Mouse (Mus musculus) ovary, postnatal 10 days (tissue): ENCODE measurements around the gene Slc17a8.
"Not testable (repeated sequence)": the region's sequence is repeated elsewhere in the genome, so short reads cannot be mapped to it uniquely, and the experiment has no call there.

ENCODE experiments used
- DNase-seq: peaks from one replicate; pipeline ENCODE4 v3.0.0; 2022; ENCODE audit warnings: low spot score

Slc17a8 gene

DNA sequence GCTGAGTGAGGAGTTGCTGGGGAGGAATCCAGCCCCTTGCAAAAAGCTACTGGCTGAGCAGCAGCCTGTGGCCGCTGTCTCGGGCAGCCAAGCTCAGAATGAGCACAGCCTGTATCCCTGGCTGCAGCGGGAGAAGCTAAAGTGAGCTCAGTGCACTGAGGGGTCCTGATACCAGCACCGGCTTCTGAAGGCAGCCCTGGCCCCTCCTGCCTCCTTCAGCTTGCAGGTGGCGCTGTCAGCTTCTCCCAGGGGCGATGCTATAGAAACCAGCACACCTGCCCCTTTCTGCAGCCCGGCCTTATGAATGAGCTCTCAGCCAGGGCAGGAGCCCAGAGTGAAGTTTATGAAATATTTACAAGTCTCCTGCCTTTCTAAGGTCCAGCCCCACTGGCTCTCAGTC is at the start of gene Slc17a8:
Gene Slc17a8, minus strand, starts transcription at position 125 of the 400 bp plus-strand sequence.
- DNase-seq = no peak

DNA sequence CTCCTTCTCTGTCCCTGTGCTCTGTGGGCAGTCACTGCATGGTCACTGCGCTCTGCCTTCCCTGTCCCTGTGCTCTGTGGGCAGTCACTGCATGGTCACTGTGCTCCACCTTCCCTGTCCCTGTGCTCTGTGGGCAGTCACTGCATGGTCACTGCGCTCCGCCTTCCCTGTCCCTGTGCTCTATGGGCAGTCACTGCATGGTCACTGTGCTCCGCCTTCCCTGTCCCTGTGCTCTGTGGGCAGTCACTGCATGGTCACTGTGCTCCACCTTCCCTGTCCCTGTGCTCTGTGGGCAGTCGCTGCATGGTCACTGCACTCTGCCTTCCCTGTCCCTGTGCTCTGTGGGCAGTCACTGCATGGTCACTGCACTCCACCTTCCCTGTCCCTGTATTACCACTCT is 49.3 kb upstream of the Slc17a8 start:
- not testable (repeated sequence) for DNase-seq

DNA sequence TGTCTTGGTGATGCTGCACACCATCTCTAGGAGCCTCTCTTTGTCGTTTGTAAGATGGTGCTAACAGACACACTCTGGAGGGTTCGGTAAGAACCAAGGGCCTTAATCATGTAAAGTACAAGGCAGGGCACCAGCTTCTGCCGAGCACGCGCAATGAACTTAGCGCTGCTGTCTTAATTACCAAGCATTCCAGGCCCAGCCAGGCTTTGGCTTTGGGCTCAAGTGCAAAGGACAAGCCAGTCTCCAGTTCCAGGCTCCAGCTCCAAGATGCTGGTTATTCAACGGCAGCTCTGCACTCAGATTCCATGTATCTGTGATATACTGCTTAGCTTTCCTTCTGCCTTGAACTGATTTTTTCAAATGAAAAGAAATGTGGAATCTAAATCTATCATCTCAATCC is 46.5 kb upstream of the Slc17a8 start:
- no peak for DNase-seq

DNA sequence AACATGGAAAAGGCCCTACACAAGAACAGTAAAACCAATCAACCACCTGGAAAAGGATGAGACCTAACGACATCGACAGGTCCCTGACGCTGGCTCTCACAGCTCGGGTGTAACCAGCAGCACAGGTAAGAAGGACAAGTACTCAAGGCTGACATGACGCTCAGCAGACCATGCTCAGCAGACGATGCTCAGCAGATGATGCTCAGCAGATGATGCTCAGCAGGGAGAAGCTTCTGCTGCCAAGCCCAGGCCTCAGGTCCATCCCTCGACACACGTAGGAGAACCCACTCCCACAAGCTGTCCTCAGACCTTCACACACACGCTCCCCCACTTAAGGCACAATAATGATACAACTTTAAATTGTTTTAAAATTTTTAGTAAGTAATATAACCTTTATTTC is 44.6 kb upstream of the Slc17a8 start:
- DNase-seq = no peak

DNA sequence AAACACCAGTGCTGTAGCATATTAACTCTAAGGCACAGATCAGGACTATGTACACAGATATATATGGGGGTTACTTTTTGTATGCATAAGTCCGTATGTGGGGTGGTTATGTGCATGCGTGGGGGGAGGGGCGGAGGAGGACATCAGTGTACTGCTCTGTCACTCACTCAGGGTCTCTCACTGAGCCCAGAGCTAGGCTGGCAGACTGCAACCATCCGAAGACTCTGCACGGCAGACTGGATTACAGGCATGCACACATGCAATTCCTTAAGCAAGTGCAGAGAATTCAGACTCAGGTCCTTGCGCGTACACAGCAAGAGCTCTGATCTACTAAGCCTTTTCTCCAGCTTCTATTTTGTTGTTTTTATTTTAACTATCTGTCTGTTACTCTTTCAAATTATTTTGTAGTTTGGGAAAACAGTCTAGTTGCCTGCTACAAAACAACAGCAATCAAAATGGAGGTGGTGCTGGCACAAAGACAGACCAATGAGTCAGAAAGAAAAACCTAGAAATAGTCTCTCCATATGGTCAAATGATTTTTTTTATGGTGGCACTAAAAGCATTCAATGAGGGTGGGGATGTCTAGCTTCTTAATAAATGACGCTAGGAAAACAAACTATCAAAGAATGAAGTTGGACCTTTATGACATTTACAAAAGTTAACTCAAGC is 44.1 kb upstream of the Slc17a8 start:
- no peak for DNase-seq

DNA sequence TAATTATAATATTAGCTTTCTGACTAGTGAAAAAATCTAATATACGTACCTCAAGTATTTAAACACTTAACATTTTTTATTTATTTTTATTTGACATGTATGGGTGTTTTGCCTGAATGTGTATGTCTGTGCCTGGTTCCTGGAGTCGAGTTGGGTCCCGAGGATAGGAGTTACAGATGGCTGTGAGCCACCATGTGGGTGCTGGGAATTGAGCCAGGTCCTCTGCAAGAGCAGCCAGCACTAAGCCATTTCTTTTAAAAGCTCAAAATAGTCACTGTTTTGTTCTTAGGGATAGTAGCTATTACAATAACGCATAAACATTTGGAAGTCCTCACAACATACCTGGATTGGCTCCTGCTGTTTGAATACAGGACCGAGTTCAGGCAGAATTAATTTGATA is 35.3 kb upstream of the Slc17a8 start:
- DNase-seq = no peak

DNA sequence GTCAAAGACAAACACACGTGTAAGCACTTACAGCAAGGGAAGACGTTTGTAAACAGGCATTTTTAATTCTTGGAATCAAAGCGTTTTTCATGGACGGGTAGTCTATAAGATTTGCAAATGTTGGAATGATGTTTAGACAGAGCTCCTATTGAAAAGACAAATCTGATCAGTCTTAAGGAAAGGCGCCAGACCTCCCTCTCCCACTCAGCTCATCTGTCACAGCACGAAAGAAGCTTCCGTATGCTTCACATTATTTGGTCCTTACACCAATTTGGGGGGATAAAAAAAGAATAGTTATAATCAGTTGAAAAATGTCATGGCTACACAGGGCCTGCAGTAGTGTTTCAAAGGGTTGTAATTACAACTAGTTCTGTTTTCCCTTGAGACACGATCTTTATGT is 31.9 kb upstream of the Slc17a8 start:
- DNase-seq = no peak

DNA sequence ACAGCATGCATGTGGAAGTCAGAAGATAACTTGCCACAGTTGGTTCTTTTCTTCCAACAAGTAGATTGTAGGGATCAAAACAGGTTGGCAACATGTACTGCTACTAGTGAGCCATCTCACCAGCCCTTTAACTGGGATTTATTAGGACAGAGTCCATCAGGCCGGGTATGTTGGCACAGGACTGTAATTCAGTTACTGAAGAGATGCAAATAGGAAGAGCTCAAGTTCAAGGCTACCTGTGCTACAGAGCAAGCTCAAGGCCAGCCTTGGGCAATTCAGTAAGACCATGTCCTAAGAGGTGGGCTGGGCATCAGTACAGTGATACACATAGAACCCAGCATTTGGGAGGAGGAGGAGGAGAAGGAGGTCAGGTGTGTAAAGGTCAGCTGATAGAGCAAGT is 30.6 kb upstream of the Slc17a8 start:
- no peak for DNase-seq

DNA sequence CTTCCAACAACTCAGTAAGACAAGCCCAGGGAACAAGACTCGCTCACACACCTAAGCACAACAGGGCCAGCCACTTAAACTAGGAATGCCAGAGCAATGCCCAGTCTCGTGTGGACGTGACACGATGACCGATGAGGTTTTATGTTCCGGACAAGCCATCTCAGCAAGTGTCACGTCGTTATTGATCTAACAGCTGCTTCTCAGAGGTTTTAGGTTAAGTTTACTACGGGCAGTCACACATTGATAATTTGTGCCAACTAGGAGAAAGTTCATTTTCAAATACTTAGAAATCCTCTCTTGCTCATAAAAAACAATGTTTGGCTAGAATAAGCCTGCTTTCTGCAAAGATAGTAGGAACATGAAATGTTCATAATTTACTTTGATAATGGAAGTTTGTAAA is 25.9 kb upstream of the Slc17a8 start:
- no peak for DNase-seq

DNA sequence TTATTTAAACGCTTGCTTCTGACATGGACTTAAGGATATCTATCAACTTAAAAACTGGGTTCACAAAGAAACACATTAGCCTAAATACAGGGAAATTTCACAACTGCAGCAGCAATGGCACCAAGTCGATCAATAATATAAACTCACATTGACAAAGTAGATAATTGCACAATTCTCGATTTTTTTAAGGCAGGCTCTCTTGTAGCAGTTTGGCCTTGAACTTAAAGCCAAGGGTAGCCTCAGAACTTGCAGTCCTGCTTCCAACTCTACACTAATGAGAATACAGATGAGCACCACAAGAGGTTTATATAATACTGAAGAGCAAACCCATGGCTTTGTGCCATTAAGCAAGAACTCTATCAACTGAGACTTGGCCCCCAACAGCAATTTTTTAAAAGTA is 15.9 kb upstream of the Slc17a8 start:
- no peak for DNase-seq

DNA sequence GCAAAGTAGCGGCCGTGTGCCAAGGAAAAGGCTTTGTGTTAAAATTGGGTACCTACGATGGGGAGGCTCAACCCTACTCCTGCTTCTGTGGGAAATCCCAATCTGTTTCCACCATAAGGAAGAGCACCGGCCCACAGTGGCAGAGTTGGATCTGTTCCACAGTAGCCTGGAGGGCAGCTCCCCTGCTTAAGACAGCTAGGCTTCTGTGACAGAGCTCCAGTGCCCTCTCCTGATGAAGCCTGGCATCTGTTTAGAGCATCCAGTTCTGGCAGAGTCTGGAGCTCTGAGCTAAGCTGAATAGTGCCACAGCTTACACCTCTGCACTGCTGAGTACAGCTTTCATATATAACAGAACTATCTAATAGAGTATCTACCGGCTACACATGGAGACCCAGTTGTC is 14.0 kb upstream of the Slc17a8 start:
- DNase-seq = no peak

DNA sequence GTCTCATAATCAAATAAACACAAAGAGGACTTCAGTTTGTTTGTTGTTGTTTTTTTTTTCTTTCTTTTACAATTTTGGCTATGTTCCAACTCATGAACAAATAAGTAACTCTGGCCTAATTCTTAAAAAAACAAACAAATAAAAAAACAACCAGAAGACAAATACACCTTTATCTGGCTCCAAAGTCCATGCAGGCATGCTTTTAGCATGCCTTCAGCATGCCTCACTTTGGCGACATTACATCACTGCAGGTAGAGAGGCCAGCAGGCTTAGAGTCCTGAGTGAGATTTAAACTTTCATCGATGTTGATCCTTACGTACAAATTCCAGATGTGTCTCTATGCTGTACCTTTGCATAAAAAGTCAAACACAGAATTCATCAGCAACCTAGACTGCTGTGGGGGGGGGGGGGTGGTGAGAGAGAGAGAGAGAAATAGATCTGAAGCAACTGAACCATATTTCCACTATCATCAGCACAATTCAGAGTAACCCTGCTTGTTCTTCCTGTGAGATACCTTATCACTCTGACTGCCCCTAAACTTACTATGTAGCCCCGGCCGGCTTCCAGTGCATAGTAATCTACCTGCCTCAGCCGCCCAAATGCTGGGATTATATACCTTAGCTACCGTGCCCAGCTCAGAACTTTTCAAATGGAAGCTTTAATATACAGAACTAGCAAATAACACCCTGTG is 12.8 kb upstream of the Slc17a8 start:
- no peak for DNase-seq

DNA sequence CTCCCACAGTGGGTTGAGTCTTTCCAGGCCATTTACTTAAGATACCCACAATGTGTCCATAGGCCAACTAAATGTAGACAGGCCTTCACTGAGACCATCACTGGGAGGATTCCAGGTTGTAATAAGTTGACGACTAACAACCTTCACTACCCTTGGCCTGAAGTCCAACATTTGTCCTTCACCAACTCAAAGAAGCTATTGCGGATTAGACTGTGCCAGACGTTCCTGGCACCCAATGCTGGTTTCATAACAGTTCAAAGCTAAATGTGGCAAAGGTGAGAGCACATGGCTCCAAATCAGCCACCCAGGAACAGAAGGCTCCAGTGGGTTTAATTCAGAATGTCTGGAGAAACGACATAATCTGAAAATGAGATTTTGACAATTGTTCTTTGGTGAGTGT is 12.1 kb upstream of the Slc17a8 start:
- no peak for DNase-seq

DNA sequence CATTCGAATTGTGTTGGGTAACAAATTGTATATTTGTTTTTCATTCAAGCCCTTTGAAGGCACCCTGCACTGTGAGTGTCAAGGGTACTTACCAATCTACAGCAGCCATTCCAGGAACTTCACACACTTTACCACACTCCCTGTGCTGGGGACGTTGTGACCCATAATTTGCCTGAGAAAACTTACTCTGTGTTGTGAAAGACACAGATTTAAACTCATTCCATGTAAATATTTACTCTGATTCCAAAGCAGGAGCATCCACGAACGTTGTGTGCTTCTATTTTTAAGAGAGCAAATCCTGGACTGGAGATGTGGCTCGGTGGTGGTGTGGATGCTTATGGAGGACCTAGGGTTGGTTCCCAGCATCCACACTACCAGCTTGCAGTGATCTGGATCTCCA is 10.8 kb upstream of the Slc17a8 start:
- DNase-seq = no peak

DNA sequence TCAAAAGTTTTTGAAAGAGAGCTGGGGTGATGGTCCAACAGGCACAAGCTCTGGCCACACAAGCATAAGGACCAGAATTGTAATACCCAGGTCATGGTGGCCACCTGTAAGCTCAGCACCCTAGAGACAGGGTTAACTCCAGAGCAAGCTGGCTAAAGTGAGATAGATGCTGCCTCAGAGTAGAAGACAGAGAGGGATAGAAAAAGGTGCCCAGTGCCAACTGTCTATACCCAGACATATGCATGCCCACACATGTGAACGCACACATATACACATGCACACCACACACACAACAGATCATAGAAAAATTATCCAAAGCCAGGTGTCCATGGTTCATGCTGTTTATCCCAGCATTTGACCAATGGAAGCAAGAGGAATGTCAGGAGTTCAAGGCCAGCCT is 9.5 kb upstream of the Slc17a8 start:
- no peak for DNase-seq

DNA sequence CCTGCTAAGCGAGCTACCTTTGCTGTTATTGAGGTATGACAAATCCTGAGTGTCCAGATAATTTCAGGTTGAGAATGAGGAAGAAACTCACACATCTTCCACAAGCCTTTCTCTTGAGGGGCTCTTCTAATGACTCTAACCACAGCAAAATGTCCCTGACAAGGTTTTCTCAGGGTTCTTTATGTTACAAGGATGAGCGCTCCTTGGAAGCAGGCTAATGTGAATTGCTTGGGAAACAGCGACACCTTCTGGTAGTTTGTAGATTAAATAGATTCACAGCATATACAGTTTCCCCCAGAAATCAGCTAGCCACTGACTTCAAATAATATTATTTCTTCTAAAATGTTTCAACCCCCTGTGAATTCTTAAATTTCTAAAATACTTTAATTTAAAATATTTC is 9.0 kb upstream of the Slc17a8 start:
- DNase-seq = no peak

DNA sequence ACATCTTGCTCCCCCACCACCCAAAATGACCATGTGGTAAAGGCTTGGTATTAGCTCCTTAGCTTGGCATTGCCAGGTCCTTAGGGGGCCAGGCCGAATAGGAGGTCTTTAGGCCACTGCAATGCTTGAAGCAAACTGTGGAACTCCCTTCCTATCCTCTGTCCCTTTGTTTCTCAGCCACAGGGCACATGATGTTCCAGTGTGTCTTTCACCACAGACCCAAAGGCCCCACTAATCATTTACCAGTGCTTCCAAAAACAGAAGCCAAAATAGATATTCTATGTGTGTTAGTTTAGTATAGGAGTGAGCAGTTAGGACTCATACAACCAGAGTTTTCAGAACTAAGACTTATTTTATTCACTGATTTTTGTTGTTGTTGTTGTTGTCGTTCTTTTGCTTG is 5.7 kb upstream of the Slc17a8 start:
- no peak for DNase-seq

DNA sequence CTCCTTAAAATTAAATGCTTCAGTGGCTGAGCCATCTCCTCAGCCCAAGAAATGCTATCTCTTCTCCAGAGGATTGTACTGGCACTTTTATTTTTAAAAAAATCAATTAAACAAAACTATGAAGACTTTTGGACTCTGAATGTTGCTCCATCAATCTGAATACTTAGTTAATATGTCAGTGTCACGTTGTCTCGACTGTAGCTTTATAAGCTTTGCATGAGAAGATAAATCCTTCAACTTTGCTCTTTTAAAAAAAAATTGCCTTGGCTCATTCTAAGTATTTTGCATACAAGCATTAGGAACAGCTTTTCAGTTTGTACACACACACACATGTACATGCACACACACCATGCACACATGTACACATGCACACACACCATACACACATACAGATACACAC is 3.1 kb upstream of the Slc17a8 start:
- DNase-seq = no peak

DNA sequence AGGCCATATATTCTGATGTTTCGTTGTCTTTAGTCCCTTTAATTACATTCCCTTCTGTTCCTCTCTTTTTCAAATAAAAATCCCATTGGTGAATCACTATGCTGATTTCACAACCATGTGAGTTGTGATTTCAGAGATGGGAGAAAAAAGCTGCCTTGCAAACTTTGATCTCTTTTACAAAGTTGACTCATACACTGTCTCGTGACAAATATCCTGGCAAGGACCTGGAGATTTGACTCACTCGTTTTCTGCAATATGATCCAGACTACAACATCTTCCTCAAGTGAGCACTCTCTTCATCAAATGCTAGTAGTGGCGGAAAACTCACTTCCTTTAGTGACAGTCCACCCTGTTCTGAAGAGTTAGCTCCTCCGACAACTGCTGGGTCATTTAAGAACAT is 21.7 kb downstream of the Slc17a8 start:
- no peak for DNase-seq

DNA sequence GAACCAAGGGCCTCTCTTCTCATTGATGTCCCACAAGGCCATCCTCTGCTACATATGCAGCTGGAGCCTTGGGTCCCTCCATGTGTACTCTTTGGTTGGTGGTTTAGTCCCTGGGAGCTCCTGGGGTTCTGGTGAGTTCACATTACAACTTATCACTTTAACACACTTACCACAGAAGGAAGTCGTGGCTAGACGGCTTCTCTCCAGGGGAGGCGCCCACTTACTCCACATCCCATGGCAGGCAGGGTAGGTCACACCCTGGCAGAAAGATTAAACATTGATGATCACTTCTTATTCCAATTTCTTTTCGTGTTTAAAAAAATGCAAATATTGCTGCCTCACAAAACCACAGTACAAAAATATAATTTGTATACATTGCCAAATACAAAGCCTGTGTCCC is 23.8 kb downstream of the Slc17a8 start:
- DNase-seq = no peak

DNA sequence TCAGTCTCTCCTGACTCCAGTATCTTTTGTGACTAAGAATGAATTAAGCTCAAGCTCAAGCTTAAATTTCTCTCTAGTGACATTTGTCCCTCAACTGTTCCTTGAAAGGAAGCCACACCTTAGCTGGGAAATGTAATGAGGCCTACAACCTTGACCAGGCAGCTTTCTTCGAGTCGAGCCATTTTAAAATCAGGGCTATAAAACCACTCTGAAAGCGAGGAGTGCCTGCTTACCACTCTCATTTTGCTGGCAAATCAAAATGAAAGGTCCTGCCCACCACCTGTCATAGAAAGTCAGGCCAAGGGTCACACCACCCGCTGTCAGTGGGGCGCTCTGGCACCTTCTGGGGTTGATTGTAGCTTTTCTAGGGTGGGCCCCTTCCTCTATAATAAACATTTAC is 25.1 kb downstream of the Slc17a8 start:
- DNase-seq = no peak

DNA sequence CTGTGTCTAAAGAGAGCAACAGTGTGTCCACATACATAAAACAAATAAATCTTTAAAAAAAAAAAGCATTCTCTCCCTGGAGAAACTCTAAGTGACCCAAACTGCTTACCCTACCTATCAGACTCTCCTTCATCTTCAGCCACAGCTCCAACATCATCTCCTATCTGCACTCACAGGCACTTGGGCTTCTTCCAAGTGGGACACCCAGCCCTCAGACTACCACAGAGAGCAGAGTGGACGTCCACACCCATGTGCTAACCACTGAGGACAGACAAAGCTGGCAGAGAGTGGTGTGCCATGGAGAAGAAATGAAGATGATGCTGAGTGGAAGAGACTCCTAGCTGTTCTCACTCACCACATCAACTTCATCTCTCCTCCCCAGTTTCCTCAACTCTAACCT is 25.5 kb downstream of the Slc17a8 start:
- DNase-seq = no peak

DNA sequence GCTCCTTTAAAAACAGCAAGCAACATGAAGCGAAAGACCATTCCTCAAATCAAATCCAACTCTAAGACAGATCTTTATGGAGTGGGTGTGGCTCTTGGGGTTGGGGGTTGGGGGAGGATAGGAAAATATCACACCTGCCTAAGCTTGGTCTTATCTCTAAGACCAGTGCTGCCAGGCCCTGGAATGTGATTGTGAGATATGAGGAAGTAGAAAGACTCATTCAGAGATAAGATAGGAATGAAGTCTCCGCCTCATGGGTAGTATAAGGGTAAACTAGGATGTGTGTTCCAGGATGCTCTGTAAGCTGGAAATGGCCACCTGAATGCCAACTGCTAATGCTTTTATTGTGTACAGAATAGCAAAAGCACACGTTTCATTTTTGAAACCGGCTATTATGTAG is 26.7 kb downstream of the Slc17a8 start:
- DNase-seq = no peak

DNA sequence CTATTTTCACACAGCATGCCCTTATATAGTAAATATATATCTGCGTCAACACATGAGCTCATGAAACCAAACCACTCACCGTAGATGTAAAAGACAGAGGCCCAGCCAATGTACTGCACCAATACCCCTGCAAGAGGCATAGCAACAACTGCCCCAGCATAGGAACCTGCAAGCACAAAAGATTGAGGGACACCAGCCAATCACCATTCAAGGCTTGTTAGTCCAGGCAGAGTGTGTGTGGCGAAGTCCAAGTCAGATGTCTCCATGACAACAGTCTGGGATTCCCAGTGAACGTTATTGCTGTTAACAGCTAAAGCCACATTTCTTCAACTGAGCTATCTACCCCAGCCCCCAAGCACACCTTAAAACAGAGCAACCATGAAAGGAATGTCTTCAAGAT is 28.3 kb downstream of the Slc17a8 start:
- DNase-seq = no peak
